Mouse (Mus musculus): ENCODE measurements around the gene 2200002D01Rik. TPM values are rescaled to one million over a fixed set of nuclear protein-coding genes. Genes with fewer than 3 reads are reported as not detected.

Gene 2200002D01Rik
- total and polyA plus RNA-seq, 2 experiments from 2014 or later: 0.82 TPM; not detected in 1

DNA sequence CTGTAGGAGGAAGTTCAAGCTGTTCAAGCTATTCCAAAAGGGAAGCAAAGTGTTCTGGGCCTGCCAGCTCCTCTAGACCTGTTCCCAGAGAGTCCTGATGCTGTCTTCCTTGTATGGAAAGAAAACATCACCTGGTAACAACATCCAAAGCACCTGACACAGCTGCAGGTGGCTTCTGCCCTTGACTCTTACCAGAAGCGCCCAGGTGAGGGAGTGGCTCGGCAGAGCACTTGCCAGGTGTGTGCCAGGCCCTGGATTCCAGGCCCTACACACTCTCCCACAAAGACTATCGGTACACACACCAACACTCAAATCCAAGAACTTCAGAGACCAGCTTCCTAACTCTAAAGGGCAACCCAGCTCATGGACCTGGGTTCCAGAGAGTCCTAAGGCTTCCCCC is 15.6 kb upstream of the 2200002D01Rik start:
- H3K27ac ChIP-seq (ENCODE audit: low read depth, low read length): no peak overlapping the region
- TF ChIP-seq CTCF (IDR thresholded peaks at IDR 0.05; ENCODE audit: low read depth): no peak
- no peak overlapping the region for H3K4me2 ChIP-seq (ENCODE audit: low read depth)
- no peak overlapping the region for H3K9ac ChIP-seq
- DNase-seq: no peak
- H3K36me3 ChIP-seq (ENCODE audit: insufficient read depth): no peaks in the 10 kb centered on the region
- H3K4me1 ChIP-seq (ENCODE audit: insufficient read depth): no peaks in the 10 kb centered on the region
- no peak overlapping the region for H3K4me3 ChIP-seq (ENCODE audit: low read depth, low read length)
- no peaks in the 10 kb centered on the region for H3K9me3 ChIP-seq (ENCODE audit: low read length)
- WGBS: 92% methylated on average over 3 of the region's 3 CpGs
- H3K27me3 ChIP-seq (ENCODE audit: insufficient read depth, low read length): no peaks in the 10 kb centered on the region
- ATAC-seq: no peak

DNA sequence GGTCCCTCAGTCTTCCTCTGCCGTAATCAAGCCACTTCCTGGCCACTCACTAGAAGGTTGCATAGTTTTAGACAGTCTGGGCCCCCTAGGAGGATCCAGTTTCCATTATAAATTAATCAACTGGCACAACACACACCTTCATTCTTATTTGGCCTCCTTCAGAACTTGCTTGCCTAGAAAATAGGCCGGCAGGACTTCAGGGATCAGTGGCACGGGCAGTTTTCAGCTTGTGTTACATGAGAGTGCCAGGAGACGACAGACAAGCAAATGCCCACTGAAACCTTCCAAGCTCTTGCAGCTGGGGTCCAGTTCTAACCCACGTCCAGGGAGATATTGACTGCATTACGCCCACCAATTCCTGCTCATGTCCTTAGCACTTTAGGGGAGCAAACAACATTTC is 13.9 kb upstream of the 2200002D01Rik start:
- Histone ChIP-seq H3K9me3 (ENCODE audit: low read length) (no peaks in the 10 kb centered on the region), H3K36me3 (ENCODE audit: insufficient read depth) (no peaks in the 10 kb centered on the region), H3K27ac (ENCODE audit: low read depth, low read length) (no peak overlapping the region), H3K4me2 (ENCODE audit: low read depth) (no peak overlapping the region), H3K4me1 (ENCODE audit: insufficient read depth) (no peaks in the 10 kb centered on the region), H3K27me3 (ENCODE audit: insufficient read depth, low read length) (no peaks in the 10 kb centered on the region), H3K9ac (no peak overlapping the region), H3K4me3 (ENCODE audit: low read depth, low read length) (no peak overlapping the region)
- TF ChIP-seq CTCF (IDR thresholded peaks at IDR 0.05; ENCODE audit: low read depth): no peak
- no peak for ATAC-seq
- WGBS: 80% methylated on average over 6 of the region's 6 CpGs
- no peak for DNase-seq

DNA sequence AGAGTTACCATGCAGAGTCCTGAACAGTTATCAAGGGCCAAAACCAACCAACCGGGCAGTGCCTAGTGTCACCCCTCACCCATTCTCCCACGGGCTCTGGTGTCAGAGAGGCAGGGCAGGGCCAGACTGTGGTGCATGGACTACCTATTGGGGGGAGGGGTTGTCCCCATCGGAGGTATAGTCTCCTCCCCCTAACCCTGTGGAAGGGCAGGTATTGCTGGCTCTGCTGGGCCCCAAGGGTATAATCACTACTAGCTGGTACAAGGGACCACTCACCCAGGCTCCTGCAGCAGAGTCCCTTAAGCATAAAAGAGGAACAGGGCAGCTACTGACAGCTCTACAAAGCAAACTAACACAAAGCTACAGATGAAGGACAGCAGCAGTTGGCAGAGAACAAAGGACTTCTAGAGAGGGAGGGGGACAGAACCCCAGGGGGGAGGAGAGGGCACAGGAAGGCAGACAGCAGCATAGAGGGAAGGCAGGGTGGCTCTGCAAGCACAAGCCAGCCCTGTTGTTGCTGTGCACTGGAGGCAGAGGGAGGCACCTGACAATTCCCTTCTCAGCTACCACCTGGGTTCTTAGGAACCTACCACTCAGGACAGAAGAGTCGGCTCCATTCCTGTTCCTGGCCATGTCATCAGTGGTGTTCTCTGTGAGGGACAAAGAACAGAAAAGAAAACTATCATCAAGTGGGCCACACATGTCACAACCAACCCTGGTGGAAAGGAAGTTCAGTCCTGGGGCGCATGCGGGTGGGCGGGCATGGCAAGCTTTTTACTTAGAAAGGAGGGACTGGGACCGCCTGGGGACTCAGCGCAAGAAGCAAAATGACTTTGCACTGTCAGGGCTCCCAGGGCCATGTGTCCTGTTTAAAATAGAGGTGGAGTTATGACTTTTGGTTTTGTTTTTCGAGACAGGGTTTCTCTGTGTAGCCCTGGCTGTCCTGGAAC is 11.8 kb upstream of the 2200002D01Rik start:
- no peaks in the 10 kb centered on the region for H3K9me3 ChIP-seq (ENCODE audit: low read length)
- H3K36me3 ChIP-seq (ENCODE audit: insufficient read depth): no peaks in the 10 kb centered on the region
- H3K9ac ChIP-seq: no peak overlapping the region
- no peak overlapping the region for H3K4me2 ChIP-seq (ENCODE audit: low read depth)
- H3K4me3 ChIP-seq (ENCODE audit: low read depth, low read length): no peak overlapping the region
- DNase-seq (no peak), ATAC-seq (peak; percentile 45)
- H3K27me3 ChIP-seq (ENCODE audit: insufficient read depth, low read length): no peaks in the 10 kb centered on the region
- no peaks in the 10 kb centered on the region for H3K4me1 ChIP-seq (ENCODE audit: insufficient read depth)
- WGBS: 71% methylated on average over 10 of the region's 10 CpGs
- TF ChIP-seq CTCF (IDR thresholded peaks at IDR 0.05; ENCODE audit: low read depth): no peak
- no peak overlapping the region for H3K27ac ChIP-seq (ENCODE audit: low read depth, low read length)

DNA sequence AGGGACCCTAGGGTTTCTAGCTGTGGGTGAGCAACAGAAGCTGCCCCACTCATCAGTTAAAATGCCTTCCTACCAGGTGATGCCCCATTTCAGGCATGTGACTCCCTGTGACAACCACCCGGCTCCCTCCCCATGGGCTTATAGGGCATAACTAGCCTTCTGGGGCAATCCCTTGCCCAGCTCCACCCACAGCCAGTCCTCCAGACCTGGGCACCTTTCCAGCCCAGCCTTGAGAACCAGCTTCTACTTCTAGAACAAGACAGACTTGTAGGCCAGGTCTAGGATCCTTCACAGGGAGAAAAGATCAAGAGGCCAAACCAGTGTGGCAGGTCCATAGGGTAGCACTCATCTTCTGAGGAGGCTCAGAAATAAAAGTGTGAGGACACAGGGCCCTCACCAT is 9.1 kb upstream of the 2200002D01Rik start:
- ATAC-seq (no peak), DNase-seq (no peak)
- H3K27ac ChIP-seq (ENCODE audit: low read depth, low read length): no peak overlapping the region
- TF ChIP-seq CTCF (IDR thresholded peaks at IDR 0.05; ENCODE audit: low read depth): no peak
- 89% methylated on average over 1 of the region's 1 CpGs for WGBS
- no peaks in the 10 kb centered on the region for H3K4me1 ChIP-seq (ENCODE audit: insufficient read depth)
- H3K9me3 ChIP-seq (ENCODE audit: low read length): no peaks in the 10 kb centered on the region
- no peak overlapping the region for H3K4me2 ChIP-seq (ENCODE audit: low read depth)
- no peaks in the 10 kb centered on the region for H3K36me3 ChIP-seq (ENCODE audit: insufficient read depth)
- no peak overlapping the region for H3K4me3 ChIP-seq (ENCODE audit: low read depth, low read length)
- H3K27me3 ChIP-seq (ENCODE audit: insufficient read depth, low read length): no peaks in the 10 kb centered on the region
- H3K9ac ChIP-seq: no peak overlapping the region

DNA sequence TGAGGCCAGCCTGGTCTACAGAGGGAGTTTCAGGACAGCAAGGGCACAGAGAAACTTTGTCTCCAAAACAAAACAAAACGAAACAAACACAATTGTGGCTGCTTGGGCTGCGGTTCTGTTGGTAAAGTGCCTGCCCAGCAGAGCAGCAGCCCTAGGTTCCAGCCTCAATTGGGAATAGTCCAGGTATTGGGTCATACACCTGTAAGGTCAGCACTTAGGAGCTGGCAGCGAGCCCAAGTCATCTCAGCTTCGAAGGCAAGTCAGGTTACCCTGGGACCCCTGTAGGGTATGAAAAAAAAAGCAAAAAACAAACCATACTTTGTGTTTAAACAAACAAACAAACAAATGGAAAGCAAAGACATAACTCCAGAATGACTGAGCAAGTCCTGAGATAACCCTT is 7.6 kb upstream of the 2200002D01Rik start:
- no peaks in the 10 kb centered on the region for H3K9me3 ChIP-seq (ENCODE audit: low read length)
- ATAC-seq (no peak), DNase-seq (no peak)
- 82% methylated on average over 4 of the region's 4 CpGs for WGBS
- no peaks in the 10 kb centered on the region for H3K4me1 ChIP-seq (ENCODE audit: insufficient read depth)
- H3K36me3 ChIP-seq (ENCODE audit: insufficient read depth): no peaks in the 10 kb centered on the region
- no peak overlapping the region for H3K4me3 ChIP-seq (ENCODE audit: low read depth, low read length)
- H3K4me2 ChIP-seq (ENCODE audit: low read depth): no peak overlapping the region
- no peak overlapping the region for H3K9ac ChIP-seq
- H3K27me3 ChIP-seq (ENCODE audit: insufficient read depth, low read length): no peaks in the 10 kb centered on the region
- H3K27ac ChIP-seq (ENCODE audit: low read depth, low read length): no peak overlapping the region
- no peak for TF ChIP-seq CTCF (IDR thresholded peaks at IDR 0.05; ENCODE audit: low read depth)

DNA sequence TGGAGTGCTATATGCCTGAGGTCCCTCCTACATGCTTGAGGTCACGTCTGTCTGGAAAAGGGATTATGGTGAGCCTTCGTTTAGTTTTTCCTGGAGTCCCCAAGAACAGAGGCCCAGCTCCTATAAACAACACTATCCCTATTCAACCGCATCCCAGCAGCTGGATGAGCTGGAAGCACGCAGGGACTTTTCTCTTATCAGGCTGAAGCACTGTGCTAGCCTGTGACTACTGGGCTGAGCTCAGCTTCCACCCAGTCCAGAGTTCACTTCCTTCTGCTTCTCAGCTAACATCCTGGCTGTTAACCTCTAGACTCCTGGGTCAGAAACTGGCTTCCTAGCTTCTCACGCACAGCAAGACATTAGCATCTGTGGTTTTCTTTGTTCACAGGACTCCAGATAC is 5.6 kb upstream of the 2200002D01Rik start:
- Histone ChIP-seq H3K4me1 (ENCODE audit: insufficient read depth) (no peaks in the 10 kb centered on the region), H3K36me3 (ENCODE audit: insufficient read depth) (no peaks in the 10 kb centered on the region), H3K27ac (ENCODE audit: low read depth, low read length) (no peak overlapping the region), H3K9ac (no peak overlapping the region), H3K4me3 (ENCODE audit: low read depth, low read length) (no peak overlapping the region), H3K9me3 (ENCODE audit: low read length) (no peaks in the 10 kb centered on the region), H3K4me2 (ENCODE audit: low read depth) (no peak overlapping the region), H3K27me3 (ENCODE audit: insufficient read depth, low read length) (no peaks in the 10 kb centered on the region; the same call in 1 of the 2 replicates)
- WGBS: 58% methylated on average over 5 of the region's 5 CpGs
- no peak for ATAC-seq
- TF ChIP-seq CTCF (IDR thresholded peaks at IDR 0.05; ENCODE audit: low read depth): no peak
- DNase-seq: no peak

DNA sequence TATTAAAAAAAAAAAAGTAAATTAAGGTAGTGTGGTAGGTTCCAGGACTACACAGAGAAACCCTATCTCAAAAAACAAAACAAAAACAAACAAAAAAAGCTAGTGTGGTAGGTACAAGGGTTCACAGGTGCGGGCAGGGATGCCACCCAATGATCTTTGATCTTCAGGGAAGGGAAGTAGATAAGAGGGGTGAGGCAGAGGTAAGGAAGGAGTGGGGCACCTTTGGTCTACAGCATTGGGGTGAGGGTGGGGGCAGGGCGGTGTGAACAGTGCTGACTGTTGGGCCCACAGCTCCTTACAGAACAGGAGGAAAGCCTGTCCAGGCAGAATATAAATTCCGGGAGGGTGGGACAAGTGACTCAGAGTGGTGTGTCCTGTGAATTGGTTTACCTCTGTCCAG is 2.9 kb upstream of the 2200002D01Rik start:
- 85% methylated on average over 3 of the region's 3 CpGs for WGBS
- ATAC-seq (no peak), DNase-seq (no peak)
- Histone ChIP-seq H3K4me2 (ENCODE audit: low read depth) (no peak overlapping the region), H3K9me3 (ENCODE audit: low read length) (no peaks in the 10 kb centered on the region), H3K4me3 (ENCODE audit: low read depth, low read length) (no peak overlapping the region), H3K27me3 (ENCODE audit: insufficient read depth, low read length) (no peaks in the 10 kb centered on the region; the same call in 1 of the 2 replicates), H3K9ac (no peak overlapping the region), H3K4me1 (ENCODE audit: insufficient read depth) (no peaks in the 10 kb centered on the region), H3K36me3 (ENCODE audit: insufficient read depth) (peaks cover 6% of the 10 kb centered on the region; the same call in 1 of the 2 replicates), H3K27ac (ENCODE audit: low read depth, low read length) (no peak overlapping the region)
- no peak for TF ChIP-seq CTCF (IDR thresholded peaks at IDR 0.05; ENCODE audit: low read depth)

All from forebrain, postnatal 0 days (tissue).